Mouse (Mus musculus) adrenal gland, adult 8-10 months (tissue): Measurements from ENCODE around the gene Srms. TPM values are rescaled to one million over a fixed set of nuclear protein-coding genes. Genes with fewer than 3 reads are reported as not detected.
A peak's percentile ranks its signal among the peaks of the same experiment; 100 is the strongest.

Experiments
- DNase-seq: peaks from one replicate; pipeline ENCODE4 v3.0.0; 2022
- total RNA-seq, 4 experiments: library from RNA; stranded (reverse); gene quantifications; 2 replicates each; pipeline ENCODE4 v1.2.4; 2022

The Srms gene
- total RNA-seq: 1 to 10 TPM in 1 of 4 experiments, under 1 TPM in 3; 0.42 to 1.0 (median 0.67) TPM

DNA sequence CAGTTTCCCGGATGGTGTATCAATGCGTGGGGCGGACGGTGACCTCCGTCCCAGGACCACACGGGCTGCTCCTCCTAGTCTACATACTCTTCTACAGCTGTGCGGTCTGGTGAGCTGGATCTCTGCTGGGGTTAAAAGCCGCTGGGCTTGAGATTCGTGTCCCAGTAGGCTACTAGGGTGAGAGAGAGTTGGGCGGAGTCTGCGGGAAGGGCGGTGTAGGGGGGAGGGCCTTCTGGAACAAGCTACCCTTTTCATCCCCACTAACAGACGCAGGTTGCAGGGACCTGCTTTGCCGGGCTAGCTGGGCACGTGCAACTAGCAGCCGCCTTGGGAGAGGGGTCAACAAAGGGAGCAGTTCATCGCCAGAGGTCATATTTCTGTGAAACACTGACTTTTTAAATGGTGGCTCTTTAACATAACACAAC lies at the start of gene Srms:
Srms (minus strand) TSS at position 165 of the 425 bp plus-strand sequence.
- DNase-seq: no peak

DNA sequence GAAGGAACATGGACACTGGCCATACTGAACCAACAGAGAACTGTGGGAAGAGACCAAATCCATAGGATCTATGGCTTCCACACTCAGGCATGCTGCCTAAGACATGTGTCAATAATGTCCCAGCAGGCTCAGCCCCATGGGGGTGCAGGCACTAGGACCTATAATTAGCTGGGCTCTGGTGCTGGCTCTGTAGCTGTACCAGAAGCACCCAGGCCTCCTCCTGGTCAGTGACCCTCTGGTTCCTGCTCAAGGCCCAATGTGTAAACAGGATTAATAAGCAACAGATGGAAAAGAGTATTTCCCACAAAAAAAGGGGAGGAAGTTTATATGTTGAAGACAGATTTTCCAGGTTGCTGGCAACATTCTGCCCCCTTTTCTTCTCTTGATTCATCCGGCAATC lies 40.3 kb upstream of the Srms start:
- no peak for DNase-seq

DNA sequence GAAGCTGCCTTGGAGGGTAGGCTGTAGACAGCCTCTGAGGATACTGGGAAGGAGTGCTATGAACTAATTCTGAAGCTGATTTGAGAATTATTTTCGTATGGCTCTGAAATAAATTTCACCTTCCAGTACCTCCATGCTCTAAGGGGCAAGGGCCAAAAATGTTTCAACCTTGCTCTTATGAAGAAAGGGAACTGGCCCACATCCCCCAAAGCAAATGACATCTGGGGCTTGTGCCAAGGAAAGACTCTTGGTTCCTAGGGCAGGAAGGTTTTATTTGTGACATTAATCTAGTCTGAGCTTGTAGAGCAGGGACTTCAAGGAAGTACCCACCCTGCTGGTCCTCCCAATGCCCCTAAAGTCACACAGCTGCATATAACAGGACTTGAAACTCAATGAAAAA lies 38.9 kb upstream of the Srms start:
- DNase-seq: no peak

GRCm38 (mm10) chr2:181249217-181249616 lies 36.2 kb upstream of the Srms start:
- DNase-seq: no peak

DNA sequence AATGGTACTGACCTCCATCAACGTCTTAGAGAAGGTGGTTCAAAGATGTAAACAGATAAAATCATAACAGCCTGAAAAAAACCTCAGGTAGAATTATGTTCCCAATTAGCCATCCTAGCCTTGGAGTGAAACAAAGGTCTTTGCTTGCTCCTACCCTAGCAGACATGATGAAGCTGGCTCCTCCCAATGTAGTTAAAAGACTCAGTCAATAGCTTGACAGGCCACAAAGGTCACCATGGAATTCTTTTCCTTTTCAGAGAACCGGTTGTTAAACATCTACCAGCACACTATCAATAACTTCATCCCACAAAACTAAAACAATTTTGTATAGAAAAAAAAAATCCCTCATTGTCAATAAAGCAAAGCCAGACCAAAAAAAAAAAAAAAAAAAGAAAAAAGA lies 32.0 kb upstream of the Srms start:
- no peak for DNase-seq

DNA sequence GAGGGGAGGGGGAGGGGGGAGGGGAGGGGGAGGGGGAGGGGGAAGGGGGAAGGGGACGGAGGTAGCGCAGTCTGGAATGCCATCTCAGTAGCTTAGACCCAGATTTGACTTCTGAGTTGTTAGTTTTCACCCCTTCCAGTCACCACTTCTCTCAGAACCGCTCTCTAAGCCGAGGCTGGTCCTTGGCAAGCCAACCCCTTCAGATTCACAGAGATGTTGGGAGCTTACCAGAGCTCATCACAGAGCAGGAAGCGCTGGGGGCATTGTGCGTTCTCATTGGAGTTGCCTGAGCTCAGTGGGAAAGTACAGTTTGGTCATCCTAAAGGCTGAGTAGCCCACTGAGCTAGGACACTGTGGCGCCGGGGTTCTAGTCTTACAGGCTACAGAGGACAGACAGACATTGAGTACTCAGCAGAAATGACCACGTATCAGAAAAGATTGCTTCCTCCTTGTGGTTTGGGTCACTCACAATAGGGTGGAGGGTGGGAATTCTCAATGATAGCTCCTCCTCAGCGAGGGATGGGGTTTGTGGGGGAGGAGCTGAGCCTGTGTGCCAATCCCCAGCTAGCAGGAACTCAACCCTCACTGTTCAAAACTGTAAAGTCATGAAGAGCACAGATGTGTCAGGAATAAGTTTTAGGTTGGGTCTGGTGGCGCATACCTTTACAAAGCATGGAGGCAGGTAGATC lies 30.9 kb upstream of the Srms start:
- no peak for DNase-seq

DNA sequence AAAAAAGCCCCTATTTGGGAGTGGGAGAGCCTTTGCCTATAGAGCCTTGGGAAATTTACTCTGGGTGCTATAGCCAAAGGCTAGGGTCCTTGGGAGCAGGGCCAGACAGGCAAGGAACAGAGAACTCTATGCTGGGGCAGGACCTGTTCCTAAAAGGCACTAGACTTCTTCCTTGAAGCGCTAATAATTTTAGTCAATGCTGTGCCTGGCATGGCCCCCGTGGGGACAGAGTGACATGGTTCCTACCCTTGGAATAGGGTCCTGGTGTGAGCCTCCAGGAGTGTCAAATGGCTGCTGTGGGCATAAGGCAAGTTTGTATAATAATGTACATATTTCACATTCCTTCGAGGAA lies 29.3 kb upstream of the Srms start:
- no peak for DNase-seq

GRCm38 (mm10) chr2:181241602-181242313 lies 28.8 kb upstream of the Srms start, which contains the start of gene Helz2:
TSS of gene Helz2 (minus strand) at chr2:181242027.
- peak; percentile 47 for DNase-seq

- DNase-seq: no peak
Observed at GRCm38 (mm10) chr2:181240806-181241440, 27.9 kb upstream of the Srms start.

- DNase-seq: no peak
Observed at GRCm38 (mm10) chr2:181239261-181239660, 26.3 kb upstream of the Srms start.

- no peak for DNase-seq
Observed at GRCm38 (mm10) chr2:181238861-181239260, 25.9 kb upstream of the Srms start.

DNA sequence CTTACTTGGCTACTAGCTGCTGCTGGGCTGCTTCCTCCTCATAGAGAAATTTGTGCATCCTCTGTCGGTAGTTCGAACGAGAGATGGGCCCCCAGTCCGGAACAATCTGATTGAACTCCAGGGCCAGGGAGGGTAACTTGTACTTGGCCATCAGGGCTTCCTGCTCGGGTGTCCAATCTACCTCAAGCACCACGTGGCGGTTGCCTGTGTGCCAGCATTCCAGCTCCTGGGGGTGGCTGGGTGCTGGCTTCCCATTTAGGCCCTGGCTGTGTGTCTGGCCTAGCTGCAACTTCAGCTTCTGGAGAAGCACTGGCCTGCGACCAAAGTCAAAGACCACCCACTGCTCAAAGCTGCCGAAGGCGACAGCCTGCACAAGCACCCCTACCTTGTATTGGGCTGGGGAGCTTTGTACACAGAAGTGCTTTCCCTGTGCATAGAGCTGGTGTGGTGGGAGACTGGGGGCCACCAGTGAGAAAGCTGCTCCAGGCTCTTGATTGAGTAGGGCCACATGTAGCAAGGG lies 25.2 kb upstream of the Srms start:
- no peak for DNase-seq

DNA sequence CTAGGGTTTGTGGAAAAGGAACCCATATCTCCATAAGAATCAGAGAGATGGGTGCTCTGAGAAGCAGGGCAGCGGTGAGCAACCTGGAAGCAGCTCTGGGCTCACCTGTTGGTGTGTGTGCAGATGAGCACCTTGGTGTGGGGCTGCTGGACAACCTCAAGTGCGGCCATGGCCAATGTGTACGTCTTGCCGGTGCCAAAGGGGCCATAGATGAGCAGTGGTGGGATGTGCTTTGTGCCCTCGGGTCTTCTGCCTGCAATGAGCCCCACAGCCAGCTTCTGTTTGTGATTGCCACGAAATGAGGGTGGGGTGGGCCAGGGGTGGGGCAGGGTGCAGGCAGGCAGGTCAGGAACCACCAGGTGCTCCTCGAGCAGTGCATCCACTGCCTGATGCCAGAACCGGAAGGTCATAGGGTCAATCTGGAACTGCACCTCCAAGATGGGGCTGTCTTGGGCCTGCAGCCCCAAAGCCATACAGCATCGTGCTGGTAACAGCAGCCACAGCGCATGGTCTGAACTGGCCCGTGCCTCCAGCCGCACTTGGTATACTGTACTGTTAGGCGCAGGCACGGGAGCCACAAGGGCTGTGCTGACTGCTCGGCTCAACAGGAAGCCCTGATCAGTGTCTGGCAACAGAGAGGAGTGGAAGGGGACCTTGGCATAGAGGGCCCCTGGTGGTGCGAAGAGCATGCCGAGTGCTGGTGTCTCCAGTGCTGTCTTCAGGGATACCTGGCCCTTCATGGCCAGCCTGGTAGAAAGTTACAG lies 24.4 kb upstream of the Srms start:
- no peak for DNase-seq

DNA sequence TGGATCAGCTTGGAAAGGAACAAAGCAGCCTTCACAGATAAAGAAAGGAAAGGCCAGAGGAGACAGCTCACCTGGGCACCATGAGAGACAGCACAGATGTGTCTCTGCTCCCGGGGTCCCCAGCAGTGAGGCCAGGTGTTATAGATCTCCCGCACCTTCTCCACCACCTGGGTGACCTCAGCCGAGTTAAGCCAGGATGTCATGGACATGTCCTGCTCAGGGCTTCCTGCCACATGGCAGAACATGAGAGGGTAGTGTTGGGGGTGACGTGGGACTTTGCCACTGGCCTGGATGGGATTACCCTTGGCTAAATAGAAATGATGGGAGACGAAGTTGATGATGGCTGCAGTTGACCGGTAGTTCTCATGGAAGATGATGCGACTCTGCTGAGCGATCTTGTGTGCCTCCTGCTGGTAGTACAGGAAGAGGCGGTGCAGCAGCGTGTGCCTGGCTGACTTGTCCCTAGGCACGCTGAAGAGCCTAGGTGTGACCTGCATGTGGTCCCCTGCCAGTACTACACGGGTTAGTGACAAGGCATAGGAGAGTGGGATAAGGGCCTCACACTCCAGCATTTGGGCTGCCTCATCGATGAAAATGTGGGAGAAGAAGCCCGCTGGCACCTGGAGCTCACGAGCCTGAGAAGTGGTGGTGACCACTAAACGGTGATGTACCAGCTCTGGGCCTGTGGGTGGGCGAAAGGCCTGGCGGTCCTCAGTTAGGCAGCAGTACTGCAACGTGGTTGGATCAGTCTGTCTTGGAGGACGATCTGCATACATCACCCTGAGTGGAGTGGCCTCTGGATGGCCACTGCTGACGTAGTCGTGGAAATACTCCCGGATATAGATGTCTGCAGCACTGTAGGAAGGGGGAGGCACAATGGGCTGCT lies 22.9 kb upstream of the Srms start:
- DNase-seq: no peak

GRCm38 (mm10) chr2:181234680-181235079 lies 21.7 kb upstream of the Srms start:
- DNase-seq: no peak

GRCm38 (mm10) chr2:181233443-181233842 lies 20.5 kb upstream of the Srms start:
- no peak for DNase-seq

GRCm38 (mm10) chr2:181231171-181231570 lies 18.2 kb upstream of the Srms start:
- DNase-seq: no peak

DNA sequence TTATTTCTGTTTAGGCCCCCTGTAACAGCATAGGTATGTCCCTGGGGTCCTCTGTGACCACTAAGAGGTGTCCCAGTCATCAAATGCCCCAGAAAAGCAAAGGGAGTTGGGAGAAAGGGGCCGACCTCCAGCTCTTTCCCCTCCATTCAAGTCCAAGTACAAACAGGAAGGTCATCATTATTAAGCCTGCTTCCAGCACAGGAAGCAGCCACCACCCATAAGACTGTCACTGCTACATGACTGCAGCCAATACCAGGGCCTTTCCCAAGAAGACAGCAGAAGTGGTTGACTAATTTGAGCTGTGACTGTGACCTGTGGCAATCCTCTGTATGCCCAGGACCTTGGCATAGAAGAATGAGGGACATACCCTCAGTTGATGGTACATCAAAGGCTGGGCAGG lies 15.3 kb upstream of the Srms start:
- no peak for DNase-seq

- no peak for DNase-seq
Observed at GRCm38 (mm10) chr2:181227122-181227521, 14.1 kb upstream of the Srms start.

- DNase-seq: no peak
Observed at GRCm38 (mm10) chr2:181224994-181225393, 12.0 kb upstream of the Srms start.

DNA sequence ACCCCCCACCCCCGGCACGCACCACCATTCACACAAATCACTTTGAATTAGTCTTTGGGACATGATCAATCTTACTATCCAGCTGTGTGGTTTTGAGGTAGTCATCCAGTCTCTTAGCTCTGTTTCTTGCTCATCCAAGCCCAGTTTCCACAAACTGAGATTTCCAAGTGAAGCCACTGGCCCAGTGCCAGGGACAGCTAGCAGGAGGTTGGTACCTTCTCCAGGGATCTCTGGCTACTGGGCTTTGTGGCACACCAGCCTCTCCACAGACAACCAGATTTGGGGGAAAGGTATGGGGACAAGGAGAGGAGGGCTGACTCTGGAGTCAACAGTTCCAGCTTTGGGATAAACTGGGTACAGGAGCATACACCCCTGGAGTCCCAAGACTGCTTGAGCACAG lies 7.4 kb upstream of the Srms start:
- no peak for DNase-seq
